Mouse (Mus musculus) cortical plate, adult 2 months (tissue): Measurements from ENCODE around the gene Fan1.

Source experiments
- CTCF ChIP-seq: fragments of 200-500 bp; IDR thresholded peaks from 2 replicates; pipeline ENCODE4 v1.5.1; 2011; ENCODE audit warnings: mild to moderate bottlenecking, control low read depth, low read length; ENCODE audit not compliant: insufficient read depth; ENCODE audit errors: extremely low read depth
- POLR2A ChIP-seq: fragments of 200-500 bp; IDR thresholded peaks from 2 replicates; pipeline ENCODE4 v1.6.1; 2011; ENCODE audit warnings: mild to moderate bottlenecking, low read length, control low read depth; ENCODE audit not compliant: insufficient read depth; ENCODE audit errors: extremely low read depth

DNA sequence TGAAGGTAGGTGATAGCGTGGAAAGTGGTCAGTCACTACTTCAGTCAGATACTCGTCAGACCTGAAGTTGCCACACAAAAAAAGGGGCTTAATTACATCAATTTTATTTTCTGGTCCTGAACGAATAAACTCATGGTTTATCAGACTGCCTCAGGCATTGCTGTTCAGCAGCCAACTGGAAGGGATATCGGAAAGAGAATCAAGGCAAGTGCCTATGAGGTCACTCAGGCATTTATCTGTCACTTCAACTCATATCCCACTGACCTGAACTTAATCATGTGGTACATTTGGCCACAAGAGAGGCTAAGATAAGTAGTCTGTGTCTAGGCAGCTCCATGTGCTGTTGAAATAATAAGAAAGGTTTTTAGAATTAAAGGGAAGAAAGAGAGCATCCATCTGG lies 28.6 kb upstream of the Fan1 start:
- TF ChIP-seq POLR2A (no peak), CTCF (no peak)
